Mouse (Mus musculus) layer of hippocampus, adult 8-10 months (tissue): ENCODE results near the gene Rnps1. TPM values are rescaled to one million over a fixed set of nuclear protein-coding genes. Genes with fewer than 3 reads are reported as not detected.

Source experiments
- DNase-seq, 2 experiments: peaks; one replicate each; pipeline ENCODE4 v3.0.0; 2022; ENCODE audit warnings: low spot score in 2 of 2
- total RNA-seq, 4 experiments: library from RNA; stranded (reverse); gene quantifications; 2 replicates each; pipeline ENCODE4 v1.2.4; 2022

Rnps1 gene
- total RNA-seq, 4 experiments from 2014 or later: 122 to 134 (median 134) TPM

GRCm38 (mm10) chr17:24469910-24470602 is 55.7 kb downstream of the Rnps1 start, which contains the start of the genes E4f1 and Pgp:
TSS of gene E4f1 (minus strand) at chr17:24470313.
TSS of gene Pgp (plus strand) at chr17:24470392.
- peak; percentile 98 to 99 for DNase-seq

- peak in 1 of 2 experiments; percentile 25 for DNase-seq
Observed at GRCm38 (mm10) chr17:24470701-24471527, 56.5 kb downstream of the Rnps1 start.

GRCm38 (mm10) chr17:24472512-24472911 is 58.1 kb downstream of the Rnps1 start:
- no peak for DNase-seq

GRCm38 (mm10) chr17:24473612-24474275 is 59.4 kb downstream of the Rnps1 start, which contains the start of gene Bricd5:
TSS of gene Bricd5 (plus strand) at chr17:24473884.
- no peak for DNase-seq

- peak; percentile 66 to 78 for DNase-seq
Observed at GRCm38 (mm10) chr17:24474557-24474956, 60.2 kb downstream of the Rnps1 start.

Other genes with a start within 250 kb of the Rnps1 start
- 1,000 to 10,000 TPM in 3 of 4 experiments, 100 to 1,000 TPM in 1; 996 to 1,139 (median 1,074) TPM for gene Atp6v0c, start 244.9 kb upstream of the Rnps1 start, total RNA-seq
- 10 to 100 TPM; 60.0 to 71.5 (median 64.0) TPM for gene Tbc1d24, start 209.0 kb upstream of the Rnps1 start, total RNA-seq
- gene Ntn3, start 205.0 kb upstream of the Rnps1 start, total RNA-seq: 10 to 100 TPM in 1 of 4 experiments, 1 to 10 TPM in 3; 8.6 to 10.1 (median 9.3) TPM
- 10 to 100 TPM in 2 of 4 experiments, 1 to 10 TPM in 2; 8.7 to 11.4 (median 10.0) TPM for gene Tedc2, start 193.7 kb upstream of the Rnps1 start, total RNA-seq
- 1 to 10 TPM; 5.1 to 8.0 (median 7.5) TPM for gene Ccnf, start 163.1 kb upstream of the Rnps1 start, total RNA-seq
- gene Abca17, start 63.5 kb upstream of the Rnps1 start, total RNA-seq: 1 to 10 TPM in 1 of 4 experiments, under 1 TPM in 3; 0.49 to 1.1 (median 0.75) TPM
- 10 to 100 TPM; 63.7 to 69.3 (median 67.1) TPM for gene Abca3, start 62.6 kb upstream of the Rnps1 start, total RNA-seq
- 10 to 100 TPM; 23.1 to 33.9 (median 27.9) TPM for gene Eci1, start 12.1 kb downstream of the Rnps1 start, total RNA-seq
- gene Dnase1l2, start 28.5 kb downstream of the Rnps1 start, total RNA-seq: 10 to 100 TPM in 1 of 4 experiments, 1 to 10 TPM in 3; 5.8 to 12.1 (median 8.2) TPM
- gene E4f1, start 55.7 kb downstream of the Rnps1 start, total RNA-seq: 10 to 100 TPM; 31.0 to 44.2 (median 38.4) TPM
- gene Pgp, start 55.8 kb downstream of the Rnps1 start, total RNA-seq: 10 to 100 TPM; 54.8 to 62.3 (median 57.7) TPM
- gene Bricd5, start 59.3 kb downstream of the Rnps1 start, total RNA-seq: 1 to 10 TPM in 2 of 4 experiments, under 1 TPM in 2; 0.90 to 2.0 (median 1.4) TPM
- 10 to 100 TPM; 39.7 to 43.9 (median 41.9) TPM for gene Mlst8, start 64.5 kb downstream of the Rnps1 start, total RNA-seq
- gene Caskin1, start 74.0 kb downstream of the Rnps1 start, total RNA-seq: 100 to 1,000 TPM; 134 to 172 (median 153) TPM
- gene Traf7, start 113.4 kb downstream of the Rnps1 start, total RNA-seq: 100 to 1,000 TPM in 2 of 4 experiments, 10 to 100 TPM in 2; 82.9 to 106 (median 97.4) TPM
- 10 to 100 TPM; 63.4 to 66.7 (median 65.6) TPM for gene Rab26, start 119.6 kb downstream of the Rnps1 start, total RNA-seq
- 100 to 1,000 TPM in 1 of 4 experiments, 10 to 100 TPM in 3; 72.1 to 120 (median 88.4) TPM for gene Pkd1, start 135.3 kb downstream of the Rnps1 start, total RNA-seq
- 100 to 1,000 TPM; 149 to 212 (median 191) TPM for gene Tsc2, start 218.1 kb downstream of the Rnps1 start, total RNA-seq
- 1 to 10 TPM; 6.5 to 9.1 (median 7.6) TPM for gene Nthl1, start 218.1 kb downstream of the Rnps1 start, total RNA-seq
- gene Slc9a3r2, start 235.8 kb downstream of the Rnps1 start, total RNA-seq: 10 to 100 TPM; 41.9 to 48.7 (median 44.1) TPM
- gene Npw, start 243.9 kb downstream of the Rnps1 start, total RNA-seq: 1 to 10 TPM in 3 of 4 experiments, not detected in 1; 1.1 to 2.6 (median 2.5) TPM